Comparison of ENCODE assay signal across 13 mouse cellular contexts in genomic region chr11:44285961-44286360, GRCm38 (mm10).
"Had no signal": no experiment of that assay in that cellular context is flagged by ENCODE, and none has a peak within 500 bp of the region (broad histone marks: within the 10 kb centered on the region; RNA-seq: fewer than 3 reads in every experiment).

No protein-coding gene starts in this region.

- DNase-seq: lung, adult 18-20 months; lung, embryonic 14.5 days; lung, postnatal 10 days; lung, postnatal 4 days; midbrain, embryonic 14.5 days; retina, postnatal 1 day; right cerebral cortex, adult 18-20 months; right cerebral cortex, postnatal 25 days; right cerebral cortex, postnatal 4 days; spleen, adult 18-20 months; thymus, adult 18-20 months; thymus, postnatal 14 days; thymus, postnatal 36 days had no signal
